10 mouse cellular contexts compared by ENCODE assay signal in the genomic region with DNA sequence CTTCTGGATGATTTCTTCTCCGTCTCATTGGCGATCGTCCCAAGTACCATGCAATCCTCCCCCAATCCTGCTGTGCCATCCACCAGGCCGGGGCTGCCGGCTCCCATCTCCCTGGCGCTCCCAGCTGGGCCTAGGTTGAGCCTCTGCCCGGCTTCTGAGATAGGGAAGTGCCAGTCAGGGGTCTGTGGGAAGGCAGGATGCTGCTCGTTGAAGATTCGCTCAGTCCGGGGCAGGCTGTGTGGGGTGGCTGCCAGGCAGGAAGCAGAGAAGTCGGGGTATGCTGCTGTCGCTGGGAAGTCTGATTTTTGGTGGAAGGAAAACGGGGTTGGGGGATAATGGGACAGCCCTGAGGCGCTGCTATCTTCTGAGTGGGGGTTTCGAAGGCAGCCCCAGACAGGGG. TPM values are rescaled to one million over a fixed set of nuclear protein-coding genes. Genes with fewer than 3 reads are reported as not detected.
DNase-seq lines count a peak whose midpoint lies in the region; ATAC-seq and TF ChIP-seq lines count a peak whose summit lies in the region.
"Had no signal": no experiment of that assay in that cellular context is flagged by ENCODE, and none has a peak within 500 bp of the region (broad histone marks: within the 10 kb centered on the region; RNA-seq: fewer than 3 reads in every experiment).

No protein-coding gene starts in this region.

- peak overlapping the region; percentile 14; the same call in 1 of the 2 replicates for H3K9ac ChIP-seq in neural tube, embryonic 11.5 days (ENCODE audit: low read length)
- no peak overlapping the region for H3K9ac ChIP-seq in neural tube, embryonic 15.5 days (replicated peaks)
- no peak overlapping the region for H3K9ac ChIP-seq in kidney, postnatal 0 days (ENCODE audit: low read depth, low read length)
- H3K9ac ChIP-seq in midbrain, embryonic 14.5 days (replicated peaks; ENCODE audit: low read length) = no peak overlapping the region
- H3K9ac ChIP-seq: midbrain, embryonic 15.5 days had no signal

- 27% methylated on average over 15 of the region's 15 CpGs for WGBS in neural tube, embryonic 11.5 days
- WGBS in neural tube, embryonic 15.5 days = 40% methylated on average over 15 of the region's 15 CpGs
- WGBS in kidney, postnatal 0 days = 17% methylated on average over 15 of the region's 15 CpGs
- WGBS in small intestine, adult 2 months = 51% methylated on average over 15 of the region's 15 CpGs
- 43% methylated on average over 15 of the region's 15 CpGs for WGBS in midbrain, embryonic 14.5 days

- no peaks in the 10 kb centered on the region for H3K36me3 ChIP-seq in neural tube, embryonic 11.5 days (ENCODE audit: control insufficient read depth, insufficient read depth, low read length)
- H3K36me3 ChIP-seq in neural tube, embryonic 15.5 days = no peaks in the 10 kb centered on the region
- no peaks in the 10 kb centered on the region for H3K36me3 ChIP-seq in kidney, postnatal 0 days (ENCODE audit: insufficient read depth, low read length)
- no peaks in the 10 kb centered on the region for H3K36me3 ChIP-seq in small intestine, adult 2 months (ENCODE audit: control insufficient read depth, insufficient read depth, low read length)
- no peaks in the 10 kb centered on the region for H3K36me3 ChIP-seq in midbrain, embryonic 14.5 days (ENCODE audit: control insufficient read depth, insufficient read depth, low read length)
- H3K36me3 ChIP-seq: midbrain, embryonic 15.5 days had no signal

- 0 out of 2 replicates have a peak, but pooled peaks cover 2% of the 10 kb centered on the region for H3K27me3 ChIP-seq in neural tube, embryonic 11.5 days (ENCODE audit: control insufficient read depth, insufficient read depth, low read length)
- H3K27me3 ChIP-seq in neural tube, embryonic 15.5 days (replicated peaks) = peaks cover 10% of the 10 kb centered on the region
- H3K27me3 ChIP-seq in kidney, postnatal 0 days (ENCODE audit: insufficient read depth, low read length) = peaks cover 10% of the 10 kb centered on the region
- H3K27me3 ChIP-seq in small intestine, adult 2 months (ENCODE audit: control insufficient read depth, insufficient read depth, low read length) = peaks cover 20% of the 10 kb centered on the region
- H3K27me3 ChIP-seq in midbrain, embryonic 14.5 days (ENCODE audit: control insufficient read depth, insufficient read depth, low read length) = no peaks in the 10 kb centered on the region

- peaks cover 27% of the 10 kb centered on the region for H3K4me1 ChIP-seq in neural tube, embryonic 11.5 days (ENCODE audit: control insufficient read depth, insufficient read depth, low read length)
- H3K4me1 ChIP-seq in neural tube, embryonic 15.5 days = peaks cover 36% of the 10 kb centered on the region
- H3K4me1 ChIP-seq in kidney, postnatal 0 days (replicated peaks; ENCODE audit: insufficient read depth, low read length) = peaks cover 28% of the 10 kb centered on the region
- H3K4me1 ChIP-seq in small intestine, adult 2 months (ENCODE audit: control insufficient read depth, insufficient read depth, insufficient read length, low read length) = peaks cover 2% of the 10 kb centered on the region; the same call in 1 of the 2 replicates
- peaks cover 21% of the 10 kb centered on the region for H3K4me1 ChIP-seq in midbrain, embryonic 14.5 days (ENCODE audit: control insufficient read depth, insufficient read depth, low read length)

- no peak overlapping the region for H3K27ac ChIP-seq in neural tube, embryonic 11.5 days (ENCODE audit: low read depth, low read length)
- no peak overlapping the region for H3K27ac ChIP-seq in neural tube, embryonic 15.5 days (replicated peaks)
- peak overlapping the region; percentile 25; the same call in 1 of the 2 replicates for H3K27ac ChIP-seq in kidney, postnatal 0 days
- H3K27ac ChIP-seq in small intestine, adult 2 months (ENCODE audit: insufficient read depth, low read depth, low read length) = peak overlapping the region; percentile 14; the same call in 1 of the 2 replicates
- no peak overlapping the region for H3K27ac ChIP-seq in midbrain, embryonic 14.5 days (replicated peaks; ENCODE audit: low read depth, low read length)
- H3K27ac ChIP-seq: midbrain, embryonic 15.5 days had no signal

- H3K4me3 ChIP-seq in neural tube, embryonic 11.5 days (ENCODE audit: low read depth, low read length) = peak overlapping the region; percentile 23; the same call in 1 of the 2 replicates
- H3K4me3 ChIP-seq in neural tube, embryonic 15.5 days (replicated peaks) = no peak overlapping the region
- peak overlapping the region; percentile 19 for H3K4me3 ChIP-seq in kidney, postnatal 0 days (replicated peaks; ENCODE audit: low read depth, low read length)
- H3K4me3 ChIP-seq in small intestine, adult 2 months (ENCODE audit: low read depth, low read length) = 0 out of 2 replicates have a peak overlapping the region, but pooled peaks have one; percentile 18
- H3K4me3 ChIP-seq in midbrain, embryonic 14.5 days (replicated peaks; ENCODE audit: low read depth, low read length) = no peak overlapping the region
- H3K4me3 ChIP-seq: midbrain, embryonic 15.5 days had no signal

- no peaks in the 10 kb centered on the region for H3K9me3 ChIP-seq in neural tube, embryonic 11.5 days (ENCODE audit: control insufficient read depth, low read length)
- H3K9me3 ChIP-seq in neural tube, embryonic 15.5 days (replicated peaks) = no peaks in the 10 kb centered on the region
- H3K9me3 ChIP-seq in kidney, postnatal 0 days (replicated peaks; ENCODE audit: low read length) = no peaks in the 10 kb centered on the region
- H3K9me3 ChIP-seq in midbrain, embryonic 14.5 days (ENCODE audit: control insufficient read depth, low read length) = no peaks in the 10 kb centered on the region
- H3K9me3 ChIP-seq: midbrain, embryonic 15.5 days had no signal

- no peak for TF ChIP-seq POLR2A in small intestine, adult 2 months (IDR thresholded peaks at IDR 0.05; ENCODE audit: low read depth, low read length)

- no peak for TF ChIP-seq CTCF in kidney, postnatal 0 days (IDR thresholded peaks at IDR 0.05; ENCODE audit: low read depth)
- no peak for TF ChIP-seq CTCF in small intestine, adult 2 months (IDR thresholded peaks at IDR 0.05; ENCODE audit: extremely low read depth, insufficient read length, insufficient replicate concordance, low read depth, low read length)

- no peak for ATAC-seq in neural tube, embryonic 11.5 days (ENCODE audit: insufficient read depth, low FRiP score, low TSS enrichment)
- ATAC-seq in neural tube, embryonic 15.5 days (ENCODE audit: low FRiP score) = no peak
- no peak for ATAC-seq in kidney, postnatal 0 days (replicated peaks; ENCODE audit: low FRiP score, low read depth)
- ATAC-seq in midbrain, embryonic 14.5 days (ENCODE audit: low FRiP score, low TSS enrichment) = no peak
- ATAC-seq: forebrain, embryonic 16.5 days; midbrain, embryonic 15.5 days had no signal

- peak; percentile 21 for DNase-seq in cerebellum, postnatal 14 days
- DNase-seq in cerebellum, postnatal 36 days = no peak
- DNase-seq in neural tube, embryonic 11.5 days (ENCODE audit: low spot score) = no peak
- peak; percentile 57 for DNase-seq in kidney, postnatal 0 days (ENCODE audit: low spot score)
- DNase-seq in layer of hippocampus, adult 11-12 months (ENCODE audit: low spot score) = no peak
- DNase-seq in midbrain, embryonic 14.5 days = no peak

- H3K4me2 ChIP-seq in neural tube, embryonic 11.5 days (ENCODE audit: low read depth) = peak overlapping the region; percentile 19
- no peak overlapping the region for H3K4me2 ChIP-seq in neural tube, embryonic 15.5 days
- peak overlapping the region; percentile 37 for H3K4me2 ChIP-seq in kidney, postnatal 0 days (ENCODE audit: low read length)
- H3K4me2 ChIP-seq in midbrain, embryonic 14.5 days (ENCODE audit: low read length) = no peak overlapping the region
- H3K4me2 ChIP-seq: midbrain, embryonic 15.5 days had no signal

RNA-seq across cellular contexts. Expression of gene Meox1, which starts 0.6 kb away (rescaled TPM):
- 19.9 and 23.9 TPM in 2 replicates for polyA plus RNA-seq in neural tube, embryonic 11.5 days (2014; fragmentation: Nextera tagmentation; extraction: Ambion mirVana)
- polyA plus RNA-seq in neural tube, embryonic 15.5 days (2015; fragmentation: Nextera tagmentation; extraction: Ambion mirVana) = 1.3 and 2.0 TPM in 2 replicates
- polyA plus RNA-seq in kidney, postnatal 0 days (2015; fragmentation: Nextera tagmentation; extraction: Ambion mirVana) = 13.9 and 14.3 TPM in 2 replicates
- 0.42 and 0.65 TPM in 2 replicates for polyA plus RNA-seq in small intestine, adult 2 months (2012; rRNA removed)
- polyA plus RNA-seq in midbrain, embryonic 14.5 days (2014; fragmentation: Nextera tagmentation; extraction: Ambion mirVana) = 0.25 and 0.40 TPM in 2 replicates

Comparison
In these comparisons a context has a peak if more than half of its experiments do, and no peak if none do; other contexts are left out.
1. DNase-seq: peak in cerebellum, postnatal 14 days (2 of 2) and kidney, postnatal 0 days (single experiment); none in cerebellum, postnatal 36 days (0 of 2), neural tube, embryonic 11.5 days (single experiment), layer of hippocampus, adult 11-12 months (single experiment) and midbrain, embryonic 14.5 days (single experiment).
2. H3K4me2 ChIP-seq: peak in neural tube, embryonic 11.5 days (single experiment) and kidney, postnatal 0 days (single experiment); none in neural tube, embryonic 15.5 days (single experiment) and midbrain, embryonic 14.5 days (single experiment).
3. H3K4me3 ChIP-seq: peak in neural tube, embryonic 11.5 days (single experiment), kidney, postnatal 0 days (single experiment) and small intestine, adult 2 months (single experiment); none in neural tube, embryonic 15.5 days (single experiment) and midbrain, embryonic 14.5 days (single experiment).
4. H3K27ac ChIP-seq: peak in kidney, postnatal 0 days (single experiment) and small intestine, adult 2 months (single experiment); none in neural tube, embryonic 11.5 days (single experiment), neural tube, embryonic 15.5 days (single experiment) and midbrain, embryonic 14.5 days (single experiment).